In the genomic region with DNA sequence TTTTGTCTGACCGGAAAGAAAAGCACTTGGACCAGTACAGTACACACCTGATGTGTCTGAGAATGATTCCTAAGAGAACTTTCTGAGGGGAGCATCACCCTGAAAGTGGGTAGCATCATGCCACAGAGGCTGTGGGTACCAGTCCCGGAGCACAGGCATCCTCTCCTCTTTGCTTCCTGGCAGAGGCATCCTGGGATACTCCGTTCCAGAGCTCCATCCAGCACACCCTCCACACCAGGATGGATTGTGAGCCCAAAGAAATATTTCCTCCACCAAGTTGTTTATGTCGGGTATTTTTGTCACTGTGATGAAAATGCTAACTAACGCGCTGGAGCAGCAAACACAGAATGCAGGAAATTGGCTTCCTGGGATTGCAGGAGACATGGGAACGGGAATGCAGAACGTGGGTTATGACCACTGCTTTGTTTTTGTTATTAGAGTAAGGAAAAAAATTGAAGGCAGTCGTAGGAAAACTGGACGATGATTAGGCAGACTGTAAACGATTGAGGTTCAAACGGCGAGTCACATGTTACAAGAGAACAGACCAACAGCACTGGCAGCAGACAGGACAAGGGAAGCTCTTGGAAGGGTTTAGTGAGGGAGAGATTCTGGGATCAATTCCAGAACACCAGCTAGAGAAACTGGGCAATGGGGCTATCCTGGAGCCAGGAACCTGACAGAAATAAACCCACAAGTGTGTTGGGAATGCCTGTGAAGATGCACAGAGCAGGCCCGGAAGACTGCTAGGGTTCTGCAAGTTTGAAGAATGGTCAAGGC, we compare ENCODE assay signal across 12 mouse cellular contexts.
DNase-seq lines count a peak whose midpoint lies in the region; ATAC-seq and TF ChIP-seq lines count a peak whose summit lies in the region.
"Had no signal": no experiment of that assay in that cellular context is flagged by ENCODE, and none has a peak within 500 bp of the region (broad histone marks: within the 10 kb centered on the region; RNA-seq: fewer than 3 reads in every experiment).

No protein-coding gene starts in this region.

- no peaks in the 10 kb centered on the region for H3K9me3 ChIP-seq in forebrain, postnatal 0 days (ENCODE audit: low read length)
- H3K9me3 ChIP-seq in forebrain, embryonic 10.5 days, result no peaks in the 10 kb centered on the region
- no peaks in the 10 kb centered on the region for H3K9me3 ChIP-seq in liver, postnatal 0 days (ENCODE audit: low read length)
- no peaks in the 10 kb centered on the region for H3K9me3 ChIP-seq in limb, embryonic 15.5 days
- H3K9me3 ChIP-seq: hindbrain, embryonic 12.5 days; megakaryocyte, embryonic 14.5 days had no signal

- no peaks in the 10 kb centered on the region for H3K4me1 ChIP-seq in forebrain, postnatal 0 days (ENCODE audit: insufficient read depth)
- H3K4me1 ChIP-seq in forebrain, embryonic 10.5 days, result peaks cover 9% of the 10 kb centered on the region
- H3K4me1 ChIP-seq in liver, adult 2 months (ENCODE audit: control insufficient read depth, insufficient read depth, low read length), result no peaks in the 10 kb centered on the region
- H3K4me1 ChIP-seq in liver, postnatal 0 days (ENCODE audit: insufficient read depth), result no peaks in the 10 kb centered on the region
- H3K4me1 ChIP-seq in limb, embryonic 15.5 days, result peaks cover 17% of the 10 kb centered on the region
- H3K4me1 ChIP-seq: hindbrain, embryonic 12.5 days; megakaryocyte, embryonic 14.5 days had no signal

- no peak for TF ChIP-seq EP300 in liver, postnatal 0 days (IDR thresholded peaks at IDR 0.05; ENCODE audit: low read depth)

- H3K4me2 ChIP-seq in forebrain, postnatal 0 days (ENCODE audit: low read depth), result no peak overlapping the region
- H3K4me2 ChIP-seq in liver, postnatal 0 days (ENCODE audit: low read depth, low read length), result no peak overlapping the region
- no peak overlapping the region for H3K4me2 ChIP-seq in limb, embryonic 15.5 days
- H3K4me2 ChIP-seq: hindbrain, embryonic 12.5 days had no signal

- no peak overlapping the region for H3K9ac ChIP-seq in forebrain, postnatal 0 days
- H3K9ac ChIP-seq in liver, adult 2 months (ENCODE audit: low read depth, low read length), result no peak overlapping the region
- H3K9ac ChIP-seq in liver, postnatal 0 days (replicated peaks), result no peak overlapping the region
- H3K9ac ChIP-seq in limb, embryonic 15.5 days, result no peak overlapping the region
- H3K9ac ChIP-seq: hindbrain, embryonic 12.5 days had no signal

- no peak overlapping the region for H3K27ac ChIP-seq in forebrain, postnatal 0 days (ENCODE audit: low read depth, low read length)
- H3K27ac ChIP-seq in forebrain, embryonic 10.5 days, result no peak overlapping the region
- peak overlapping the region; percentile 24; the same call in 1 of the 2 replicates for H3K27ac ChIP-seq in liver, adult 2 months (replicated peaks; ENCODE audit: insufficient read depth, low read depth, low read length)
- no peak overlapping the region for H3K27ac ChIP-seq in liver, postnatal 0 days (ENCODE audit: low read depth)
- peak overlapping the region; percentile 81 for H3K27ac ChIP-seq in limb, embryonic 15.5 days
- H3K27ac ChIP-seq: hindbrain, embryonic 12.5 days had no signal

- 62% methylated on average over 14 of the region's 14 CpGs for WGBS in forebrain, postnatal 0 days
- 94% methylated on average over 14 of the region's 14 CpGs for WGBS in forebrain, embryonic 10.5 days
- 67% methylated on average over 14 of the region's 14 CpGs for WGBS in liver, adult 2 months
- 66% methylated on average over 14 of the region's 14 CpGs for whole genome bisulfite sequencing in liver, postnatal 0 days (ENCODE audit: insufficient replicate concordance)
- WGBS in limb, embryonic 15.5 days, result 51% methylated on average over 14 of the region's 14 CpGs

- no peaks in the 10 kb centered on the region for H3K79me2 ChIP-seq in liver, adult 2 months (ENCODE audit: control insufficient read depth, insufficient read depth, low read length)

- no peak for TF ChIP-seq CTCF in forebrain, postnatal 0 days (IDR thresholded peaks at IDR 0.05; ENCODE audit: low read depth)
- TF ChIP-seq CTCF in liver, adult 2 months (IDR thresholded peaks at IDR 0.05; ENCODE audit: low read depth, low read length), result no peak
- TF ChIP-seq CTCF in liver, postnatal 0 days (IDR thresholded peaks at IDR 0.05; ENCODE audit: low read depth), result no peak

- H3K36me3 ChIP-seq in forebrain, postnatal 0 days (ENCODE audit: insufficient read depth), result no peaks in the 10 kb centered on the region
- H3K36me3 ChIP-seq in forebrain, embryonic 10.5 days (replicated peaks), result no peaks in the 10 kb centered on the region
- no peaks in the 10 kb centered on the region for H3K36me3 ChIP-seq in liver, adult 2 months (ENCODE audit: control insufficient read depth, insufficient read depth, low read length)
- H3K36me3 ChIP-seq in liver, postnatal 0 days (replicated peaks; ENCODE audit: insufficient read depth, low read length), result no peaks in the 10 kb centered on the region
- H3K36me3 ChIP-seq in limb, embryonic 15.5 days, result no peaks in the 10 kb centered on the region
- H3K36me3 ChIP-seq: hindbrain, embryonic 12.5 days had no signal

- H3K27me3 ChIP-seq in forebrain, postnatal 0 days (ENCODE audit: insufficient read depth, low read length), result no peaks in the 10 kb centered on the region
- H3K27me3 ChIP-seq in forebrain, embryonic 10.5 days (ENCODE audit: poor library complexity, severe bottlenecking), result no peaks in the 10 kb centered on the region
- no peaks in the 10 kb centered on the region for H3K27me3 ChIP-seq in liver, adult 2 months (ENCODE audit: control insufficient read depth, insufficient read depth, low read length)
- H3K27me3 ChIP-seq in liver, postnatal 0 days (ENCODE audit: insufficient read depth, low read length), result no peaks in the 10 kb centered on the region
- no peaks in the 10 kb centered on the region for H3K27me3 ChIP-seq in limb, embryonic 15.5 days
- H3K27me3 ChIP-seq: hindbrain, embryonic 12.5 days; megakaryocyte, embryonic 14.5 days had no signal

- peak; percentile 32; the same call in 1 of the 2 replicates for ATAC-seq in forebrain, postnatal 0 days
- ATAC-seq in liver, postnatal 0 days, result no peak
- 0 out of 2 replicates have a peak, but pooled peaks have one; percentile 12 for ATAC-seq in limb, embryonic 15.5 days (ENCODE audit: insufficient number of reproducible peaks, low FRiP score, low TSS enrichment, low read depth)
- ATAC-seq: activated CD4-positive, CD25-positive, alpha-beta regulatory T cell, adult 4 months had no signal

- DNase-seq in forebrain, postnatal 0 days, result no peak
- DNase-seq in forebrain, embryonic 10.5 days (ENCODE audit: extremely low spot score, low spot score), result no peak
- DNase-seq in liver, adult 2 months (ENCODE audit: extremely low read depth, low read depth, low spot score), result peak; percentile 8
- DNase-seq in liver, postnatal 0 days, result no peak
- DNase-seq in brain, adult 2 months (ENCODE audit: low read depth, low spot score), result peak; percentile 24
- no peak for DNase-seq in retina, postnatal 1 day
- no peak for DNase-seq in adrenal gland, postnatal 25 days
- DNase-seq: thymus, adult 18-20 months had no signal

- no peak for TF ChIP-seq POLR2A in liver, adult 2 months (IDR thresholded peaks at IDR 0.05; ENCODE audit: extremely low read depth, insufficient read depth, low read length)

- H3K4me3 ChIP-seq in forebrain, postnatal 0 days (ENCODE audit: low read depth, low read length), result no peak overlapping the region
- no peak overlapping the region for H3K4me3 ChIP-seq in forebrain, embryonic 10.5 days
- H3K4me3 ChIP-seq in liver, adult 2 months (ENCODE audit: insufficient read depth, low read depth, low read length), result no peak overlapping the region
- H3K4me3 ChIP-seq in liver, postnatal 0 days (ENCODE audit: low read depth, low read length), result no peak overlapping the region
- no peak overlapping the region for H3K4me3 ChIP-seq in limb, embryonic 15.5 days
- H3K4me3 ChIP-seq: hindbrain, embryonic 12.5 days; megakaryocyte, embryonic 14.5 days had no signal

Comparison
In these comparisons a context has a peak if more than half of its experiments do, and no peak if none do; other contexts are left out.
1. DNase-seq: peak in liver, adult 2 months (single experiment) and brain, adult 2 months (single experiment); none in forebrain, postnatal 0 days (single experiment), forebrain, embryonic 10.5 days (single experiment), liver, postnatal 0 days (single experiment), retina, postnatal 1 day (single experiment) and adrenal gland, postnatal 25 days (single experiment).
2. H3K27ac ChIP-seq: peak in liver, adult 2 months (single experiment) and limb, embryonic 15.5 days (single experiment); none in forebrain, postnatal 0 days (single experiment), forebrain, embryonic 10.5 days (single experiment) and liver, postnatal 0 days (single experiment).